Comparison of ENCODE assay signal across 9 mouse cellular contexts in the genomic region with DNA sequence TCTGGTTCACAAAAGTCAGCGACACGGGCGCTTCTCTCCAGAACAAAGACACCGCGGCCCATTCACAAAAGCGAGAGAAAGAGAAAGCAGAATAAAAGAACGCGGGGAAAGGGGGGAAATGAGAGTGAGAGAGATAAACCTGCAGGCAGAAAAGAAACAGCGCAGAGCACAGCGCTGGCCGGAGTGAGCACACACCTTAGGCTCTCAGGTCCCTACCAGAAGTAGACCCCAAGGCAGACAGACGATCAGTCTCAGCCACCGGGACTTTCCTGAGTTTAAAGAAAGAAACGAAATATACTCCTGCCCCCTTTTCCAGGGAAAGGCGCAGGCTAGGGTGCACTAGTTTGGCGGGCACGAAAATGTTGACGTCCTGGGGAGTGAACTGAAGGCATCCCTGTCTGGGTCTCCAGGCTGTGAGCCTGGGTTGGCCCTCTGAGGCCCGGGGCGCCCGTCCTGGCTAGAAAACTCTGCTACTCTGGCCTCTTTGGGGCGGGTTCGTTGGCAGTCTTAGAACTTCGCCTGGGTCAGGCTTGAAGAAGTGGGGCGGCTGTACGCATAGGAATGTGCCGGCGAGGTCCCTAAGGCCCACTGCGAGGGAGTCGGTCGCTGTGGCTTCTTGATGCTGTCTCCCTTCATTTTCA. TPM values are rescaled to one million over a fixed set of nuclear protein-coding genes. Genes with fewer than 3 reads are reported as not detected.
DNase-seq lines count a peak whose midpoint lies in the region; ATAC-seq and TF ChIP-seq lines count a peak whose summit lies in the region.
"Had no signal": no experiment of that assay in that cellular context is flagged by ENCODE, and none has a peak within 500 bp of the region (broad histone marks: within the 10 kb centered on the region; RNA-seq: fewer than 3 reads in every experiment).

No protein-coding gene starts in this region.

- H3K9me3 ChIP-seq in intestine, embryonic 14.5 days (ENCODE audit: control insufficient read depth, low read length): no peaks in the 10 kb centered on the region
- H3K9me3 ChIP-seq in intestine, embryonic 16.5 days (ENCODE audit: control insufficient read depth, low read length): no peaks in the 10 kb centered on the region; the same call in 1 of the 2 replicates
- 0 out of 2 replicates have a peak, but pooled peaks cover 6% of the 10 kb centered on the region for H3K9me3 ChIP-seq in E14TG2a.4 (ENCODE audit: low read length)
- no peaks in the 10 kb centered on the region for H3K9me3 ChIP-seq in embryonic facial prominence, embryonic 11.5 days (replicated peaks; ENCODE audit: control insufficient read depth, low read length)
- H3K9me3 ChIP-seq in liver, embryonic 14.5 days (ENCODE audit: control insufficient read depth, low read length): no peaks in the 10 kb centered on the region

- ATAC-seq in intestine, embryonic 14.5 days (replicated peaks; ENCODE audit: low FRiP score, low TSS enrichment, low read depth): no peak
- ATAC-seq in intestine, embryonic 16.5 days: no peak
- ATAC-seq in embryonic facial prominence, embryonic 11.5 days (replicated peaks; ENCODE audit: insufficient number of reproducible peaks, low FRiP score, low TSS enrichment, low read depth): no peak
- ATAC-seq in liver, embryonic 14.5 days (ENCODE audit: insufficient read depth): no peak
- ATAC-seq: Patski had no signal

- peaks cover 13% of the 10 kb centered on the region; the same call in 1 of the 2 replicates for H3K4me1 ChIP-seq in intestine, embryonic 14.5 days (replicated peaks; ENCODE audit: control insufficient read depth, insufficient read depth, low read length)
- H3K4me1 ChIP-seq in intestine, embryonic 16.5 days (ENCODE audit: control insufficient read depth, insufficient read depth, low read length): peaks cover 19% of the 10 kb centered on the region
- peaks cover 70% of the 10 kb centered on the region for H3K4me1 ChIP-seq in E14TG2a.4 (replicated peaks; ENCODE audit: low read depth, low read length)
- H3K4me1 ChIP-seq in embryonic facial prominence, embryonic 11.5 days (ENCODE audit: control insufficient read depth, insufficient read depth, low read length): peaks cover 3% of the 10 kb centered on the region; the same call in 1 of the 2 replicates
- no peaks in the 10 kb centered on the region; a peak in 1 of 4 replicates for H3K4me1 ChIP-seq in liver, embryonic 14.5 days (replicated peaks; ENCODE audit: control insufficient read depth in 2 of 2, insufficient read depth in 2 of 2, low read length in 1 of 2)

- TF ChIP-seq EP300 in liver, embryonic 14.5 days (IDR thresholded peaks at IDR 0.05; ENCODE audit: low read depth): no peak

- WGBS in intestine, embryonic 14.5 days: under 1% methylated on average over 31 of the region's 31 CpGs
- 1% methylated on average over 31 of the region's 31 CpGs for WGBS in intestine, embryonic 16.5 days
- under 1% methylated on average over 31 of the region's 31 CpGs for WGBS in embryonic facial prominence, embryonic 11.5 days
- WGBS in liver, embryonic 14.5 days (ENCODE audit: insufficient replicate concordance): 1% methylated on average over 31 of the region's 31 CpGs

- no peak overlapping the region for H3K27ac ChIP-seq in intestine, embryonic 14.5 days (ENCODE audit: low read depth)
- no peak overlapping the region for H3K27ac ChIP-seq in intestine, embryonic 16.5 days (ENCODE audit: low read length)
- H3K27ac ChIP-seq in embryonic facial prominence, embryonic 11.5 days (replicated peaks; ENCODE audit: low read depth, low read length): no peak overlapping the region
- H3K27ac ChIP-seq in liver, embryonic 14.5 days: no peak overlapping the region

- intact Hi-C loops in heart, postnatal 14 days (cut with DNase I): no loop called here

- H3K9ac ChIP-seq in intestine, embryonic 14.5 days (ENCODE audit: low read length): no peak overlapping the region
- no peak overlapping the region for H3K9ac ChIP-seq in intestine, embryonic 16.5 days (ENCODE audit: low read depth, low read length)
- peak overlapping the region; percentile 48 for H3K9ac ChIP-seq in embryonic facial prominence, embryonic 11.5 days (replicated peaks; ENCODE audit: low read length)
- H3K9ac ChIP-seq in liver, embryonic 14.5 days (replicated peaks): no peak overlapping the region

- peaks cover 97% of the 10 kb centered on the region for H3K27me3 ChIP-seq in intestine, embryonic 14.5 days (replicated peaks; ENCODE audit: control insufficient read depth, insufficient read depth, low read length)
- peaks cover 79% of the 10 kb centered on the region for H3K27me3 ChIP-seq in intestine, embryonic 16.5 days (replicated peaks; ENCODE audit: control insufficient read depth, insufficient read depth, low read length)
- peaks cover 94% of the 10 kb centered on the region for H3K27me3 ChIP-seq in E14TG2a.4 (ENCODE audit: insufficient read depth, low read length)
- H3K27me3 ChIP-seq in embryonic facial prominence, embryonic 11.5 days (ENCODE audit: control insufficient read depth, insufficient read depth, low read length): peaks cover 64% of the 10 kb centered on the region
- peaks cover 98% of the 10 kb centered on the region for H3K27me3 ChIP-seq in liver, embryonic 14.5 days (ENCODE audit: control insufficient read depth, insufficient read depth, low read length)
- H3K27me3 ChIP-seq: Patski had no signal

- H3K4me2 ChIP-seq in intestine, embryonic 14.5 days (ENCODE audit: low read length): no peak overlapping the region
- no peak overlapping the region for H3K4me2 ChIP-seq in intestine, embryonic 16.5 days (ENCODE audit: low read depth, low read length)
- peak overlapping the region; percentile 35; the same call in 1 of the 2 replicates for H3K4me2 ChIP-seq in embryonic facial prominence, embryonic 11.5 days (ENCODE audit: low read depth, low read length)
- H3K4me2 ChIP-seq in liver, embryonic 14.5 days (ENCODE audit: low read depth): 0 out of 2 replicates have a peak overlapping the region, but pooled peaks have one; percentile 6

- no peak for TF ChIP-seq CTCF in E14TG2a.4 (conservative IDR thresholded peaks at IDR 0.05; ENCODE audit: low read length)
- no peak for TF ChIP-seq CTCF in liver, embryonic 14.5 days (IDR thresholded peaks at IDR 0.05; ENCODE audit: low read depth)

- H3K36me3 ChIP-seq in intestine, embryonic 14.5 days (ENCODE audit: control insufficient read depth, insufficient read depth, low read length): no peaks in the 10 kb centered on the region
- H3K36me3 ChIP-seq in intestine, embryonic 16.5 days (ENCODE audit: control insufficient read depth, insufficient read depth, low read length): no peaks in the 10 kb centered on the region
- H3K36me3 ChIP-seq in E14TG2a.4 (ENCODE audit: insufficient read depth, low read length): no peaks in the 10 kb centered on the region
- no peaks in the 10 kb centered on the region for H3K36me3 ChIP-seq in embryonic facial prominence, embryonic 11.5 days (replicated peaks; ENCODE audit: control insufficient read depth, insufficient read depth, low read depth, low read length)
- no peaks in the 10 kb centered on the region for H3K36me3 ChIP-seq in liver, embryonic 14.5 days (replicated peaks; ENCODE audit: control insufficient read depth, insufficient read depth, low read depth)

- H3K4me3 ChIP-seq in intestine, embryonic 14.5 days (ENCODE audit: low read depth, low read length): 0 out of 2 replicates have a peak overlapping the region, but pooled peaks have one; percentile 1
- no peak overlapping the region for H3K4me3 ChIP-seq in intestine, embryonic 16.5 days (ENCODE audit: low read length)
- H3K4me3 ChIP-seq in E14TG2a.4 (replicated peaks; ENCODE audit: low read length): 0 out of 2 replicates have a peak overlapping the region, but pooled peaks have one; percentile 23
- peak overlapping the region; percentile 7; the same call in 1 of the 2 replicates for H3K4me3 ChIP-seq in embryonic facial prominence, embryonic 11.5 days (ENCODE audit: low read depth, low read length)
- 0 out of 4 replicates have a peak overlapping the region, but pooled peaks of 1 of the 2 experiments have one; percentile 12 for H3K4me3 ChIP-seq in liver, embryonic 14.5 days (ENCODE audit: insufficient read depth in 1 of 2, low read depth in 2 of 2, low read length in 2 of 2)

- peak; percentile 81 for DNase-seq in intestine, embryonic 14.5 days (ENCODE audit: low spot score)
- DNase-seq in embryonic facial prominence, embryonic 11.5 days (ENCODE audit: low spot score): peak; percentile 43
- peak; percentile 16 to 26 for DNase-seq in heart, postnatal 14 days
- DNase-seq in liver, embryonic 14.5 days (ENCODE audit: low read depth in 3 of 3, low spot score in 3 of 3): no peak
- peak; percentile 11 for DNase-seq in right cerebral cortex, postnatal 25 days
- DNase-seq in cerebellum, adult 11 months: no peak

RNA-seq across cellular contexts. Expression of a gene that starts 0.8 kb away (rescaled TPM):
- polyA plus RNA-seq in intestine, embryonic 14.5 days (2014; fragmentation: Nextera tagmentation; extraction: Ambion mirVana): not detected in 2 replicates
- not detected in 2 replicates for polyA plus RNA-seq in intestine, embryonic 16.5 days (2015; fragmentation: Nextera tagmentation; extraction: Ambion mirVana)
- 5.9 and 9.4 TPM in 2 replicates for polyA plus RNA-seq in embryonic facial prominence, embryonic 11.5 days (2014; fragmentation: Nextera tagmentation; extraction: Ambion mirVana)
- under 1 TPM in 1 of 2 experiments, not detected in 1; 0.10 TPM for total RNA-seq in heart, postnatal 14 days (2021)
- polyA plus RNA-seq in liver, embryonic 14.5 days (2012; rRNA removed): 0.08 TPM in 1 of 2 replicates, not detected in the other
- not detected in 2 replicates for polyA plus RNA-seq in liver, embryonic 14.5 days (2014; fragmentation: Nextera tagmentation; extraction: Ambion mirVana)

Comparison
In these comparisons a context has a peak if more than half of its experiments do, and no peak if none do; other contexts are left out.
1. DNase-seq: peak in intestine, embryonic 14.5 days (single experiment), embryonic facial prominence, embryonic 11.5 days (single experiment), heart, postnatal 14 days (2 of 2) and right cerebral cortex, postnatal 25 days (single experiment); none in liver, embryonic 14.5 days (0 of 3) and cerebellum, adult 11 months (single experiment).
2. H3K4me2 ChIP-seq: peak in embryonic facial prominence, embryonic 11.5 days (single experiment) and liver, embryonic 14.5 days (single experiment); none in intestine, embryonic 14.5 days (single experiment) and intestine, embryonic 16.5 days (single experiment).